Mouse (Mus musculus): ENCODE measurements around the gene Psmc6. TPM values are rescaled to one million over a fixed set of nuclear protein-coding genes. Genes with fewer than 3 reads are reported as not detected.

Gene Psmc6
- polyA plus RNA-seq, 1 experiment from 2014 or later, result 268 TPM

DNA sequence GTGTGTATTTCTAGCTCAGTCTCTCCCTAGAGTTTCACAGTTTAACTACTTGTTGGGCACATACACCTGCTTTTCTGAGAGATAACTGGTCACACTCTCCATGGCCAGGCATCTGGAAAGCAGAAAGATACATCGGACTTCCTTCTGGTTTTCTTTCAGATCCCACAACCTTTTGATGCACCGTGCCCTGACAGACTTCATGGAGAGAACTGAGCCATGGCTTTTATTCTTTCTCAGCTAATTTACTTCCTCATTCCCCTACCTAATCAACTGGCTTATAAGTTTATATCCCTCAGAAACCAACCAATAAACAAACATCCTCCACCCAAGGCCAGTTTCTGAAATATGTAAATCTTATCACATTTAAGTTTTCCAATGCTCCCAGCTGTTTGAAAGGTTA lies 7.1 kb upstream of the Psmc6 start:
- no peak for DNase-seq (ENCODE audit: low spot score)
- Histone ChIP-seq H3K27me3 (ENCODE audit: control insufficient read depth, insufficient read depth, low read length) (no peaks in the 10 kb centered on the region), H3K36me3 (replicated peaks; ENCODE audit: control insufficient read depth, insufficient read depth, low read depth, low read length) (no peaks in the 10 kb centered on the region), H3K4me2 (ENCODE audit: low read depth, low read length) (no peak overlapping the region), H3K9me3 (replicated peaks; ENCODE audit: control insufficient read depth, low read length) (no peaks in the 10 kb centered on the region), H3K4me3 (ENCODE audit: low read depth, low read length) (no peak overlapping the region), H3K9ac (replicated peaks; ENCODE audit: low read length) (no peak overlapping the region), H3K4me1 (ENCODE audit: control insufficient read depth, insufficient read depth, low read length) (no peaks in the 10 kb centered on the region), H3K27ac (replicated peaks; ENCODE audit: low read depth, low read length) (no peak overlapping the region)
- WGBS, result 92% methylated on average over 2 of the region's 2 CpGs
- ATAC-seq (replicated peaks; ENCODE audit: insufficient number of reproducible peaks, low FRiP score, low TSS enrichment, low read depth), result no peak

DNA sequence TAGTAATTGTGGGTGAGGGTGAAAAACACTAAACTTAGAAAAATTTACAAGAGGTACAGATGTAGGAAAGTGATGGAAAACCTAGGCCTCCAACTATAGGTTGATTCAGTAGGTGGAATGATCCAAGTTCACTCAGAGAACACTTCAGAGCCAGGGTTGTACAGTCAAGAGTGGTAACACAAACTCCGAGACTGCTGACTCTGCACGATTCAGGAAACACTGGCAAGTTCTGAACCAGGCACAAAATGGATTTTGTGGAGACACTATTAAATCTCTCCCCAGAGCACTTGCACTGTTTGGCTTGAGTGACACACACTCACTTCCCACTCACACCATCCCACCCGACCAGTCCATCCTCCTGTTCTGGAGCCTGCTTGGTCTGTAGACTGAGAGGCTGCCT lies 6.3 kb upstream of the Psmc6 start:
- ATAC-seq (replicated peaks; ENCODE audit: insufficient number of reproducible peaks, low FRiP score, low TSS enrichment, low read depth) (no peak), DNase-seq (ENCODE audit: low spot score) (no peak)
- no peaks in the 10 kb centered on the region for H3K4me1 ChIP-seq (ENCODE audit: control insufficient read depth, insufficient read depth, low read length)
- no peak overlapping the region for H3K4me3 ChIP-seq (ENCODE audit: low read depth, low read length)
- H3K27me3 ChIP-seq (ENCODE audit: control insufficient read depth, insufficient read depth, low read length), result no peaks in the 10 kb centered on the region
- H3K36me3 ChIP-seq (replicated peaks; ENCODE audit: control insufficient read depth, insufficient read depth, low read depth, low read length), result no peaks in the 10 kb centered on the region
- 86% methylated on average over 3 of the region's 3 CpGs for WGBS
- no peaks in the 10 kb centered on the region for H3K9me3 ChIP-seq (replicated peaks; ENCODE audit: control insufficient read depth, low read length)
- no peak overlapping the region for H3K9ac ChIP-seq (replicated peaks; ENCODE audit: low read length)
- H3K4me2 ChIP-seq (ENCODE audit: low read depth, low read length), result no peak overlapping the region
- H3K27ac ChIP-seq (replicated peaks; ENCODE audit: low read depth, low read length), result no peak overlapping the region

DNA sequence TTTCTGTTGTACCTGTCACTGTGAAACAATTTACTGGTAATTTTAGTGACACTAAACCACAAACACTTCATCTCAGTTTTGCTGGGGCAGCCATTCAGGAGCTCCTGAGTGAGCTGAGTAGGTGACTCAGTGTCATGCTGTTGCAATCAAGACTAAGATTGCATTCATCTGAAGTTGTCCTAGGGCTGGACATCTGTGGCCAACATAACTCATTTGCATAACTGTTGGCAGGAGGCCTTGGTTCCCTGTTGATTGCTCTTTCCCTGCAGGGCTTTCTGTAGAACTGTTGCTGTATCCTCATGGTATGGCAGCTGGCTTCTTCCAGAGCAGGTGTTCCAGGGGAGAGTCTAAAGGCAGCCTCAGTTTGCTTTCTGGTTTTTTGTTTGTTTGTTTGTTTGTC lies 4.1 kb upstream of the Psmc6 start:
- no peak for ATAC-seq (replicated peaks; ENCODE audit: insufficient number of reproducible peaks, low FRiP score, low TSS enrichment, low read depth)
- H3K4me1 ChIP-seq (ENCODE audit: control insufficient read depth, insufficient read depth, low read length), result no peaks in the 10 kb centered on the region
- H3K9ac ChIP-seq (replicated peaks; ENCODE audit: low read length), result no peak overlapping the region
- no peak overlapping the region for H3K27ac ChIP-seq (replicated peaks; ENCODE audit: low read depth, low read length)
- no peak overlapping the region for H3K4me3 ChIP-seq (ENCODE audit: low read depth, low read length)
- H3K36me3 ChIP-seq (replicated peaks; ENCODE audit: control insufficient read depth, insufficient read depth, low read depth, low read length), result no peaks in the 10 kb centered on the region
- H3K27me3 ChIP-seq (ENCODE audit: control insufficient read depth, insufficient read depth, low read length), result no peaks in the 10 kb centered on the region
- peak; percentile 9 for DNase-seq (ENCODE audit: low spot score)
- H3K9me3 ChIP-seq (replicated peaks; ENCODE audit: control insufficient read depth, low read length), result no peaks in the 10 kb centered on the region
- H3K4me2 ChIP-seq (ENCODE audit: low read depth, low read length), result no peak overlapping the region

DNA sequence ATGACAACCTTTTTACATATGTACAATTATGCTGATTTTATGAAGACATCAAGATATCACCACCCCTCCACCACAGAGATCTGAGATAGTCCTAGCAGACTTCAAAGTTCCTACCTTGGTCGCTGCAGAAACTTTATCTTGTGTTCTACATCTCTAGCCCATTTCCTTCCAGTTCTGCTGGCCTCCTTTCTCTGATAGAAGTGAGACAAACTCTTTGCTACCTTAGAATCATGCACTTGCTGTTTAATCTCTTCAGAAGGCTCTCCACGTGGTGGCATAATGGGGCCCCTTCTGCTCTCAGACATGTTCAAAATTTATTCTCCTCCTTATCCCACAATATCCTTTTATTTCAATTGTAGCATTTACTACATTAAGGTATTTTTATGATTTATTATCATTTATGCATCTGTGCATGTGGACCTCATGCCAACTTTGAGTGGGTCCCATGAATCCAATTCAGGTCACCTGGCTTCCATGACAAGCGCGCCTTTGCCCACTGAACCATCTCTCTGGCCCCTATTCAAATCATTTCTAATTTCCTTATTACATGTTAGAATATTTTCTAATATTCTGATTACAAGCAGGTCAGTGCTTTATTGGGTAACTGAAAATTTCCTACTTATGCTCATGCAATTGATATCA lies 1.4 kb upstream of the Psmc6 start:
- no peaks in the 10 kb centered on the region for H3K9me3 ChIP-seq (replicated peaks; ENCODE audit: control insufficient read depth, low read length)
- 91% methylated on average over 4 of the region's 4 CpGs for WGBS
- H3K36me3 ChIP-seq (replicated peaks; ENCODE audit: control insufficient read depth, insufficient read depth, low read depth, low read length), result no peaks in the 10 kb centered on the region
- DNase-seq (ENCODE audit: low spot score) (no peak), ATAC-seq (replicated peaks; ENCODE audit: insufficient number of reproducible peaks, low FRiP score, low TSS enrichment, low read depth) (no peak)
- H3K9ac ChIP-seq (replicated peaks; ENCODE audit: low read length), result no peak overlapping the region
- no peak overlapping the region for H3K4me3 ChIP-seq (ENCODE audit: low read depth, low read length)
- H3K4me2 ChIP-seq (ENCODE audit: low read depth, low read length), result no peak overlapping the region
- no peak overlapping the region for H3K27ac ChIP-seq (replicated peaks; ENCODE audit: low read depth, low read length)
- H3K27me3 ChIP-seq (ENCODE audit: control insufficient read depth, insufficient read depth, low read length), result no peaks in the 10 kb centered on the region
- no peaks in the 10 kb centered on the region for H3K4me1 ChIP-seq (ENCODE audit: control insufficient read depth, insufficient read depth, low read length)

DNA sequence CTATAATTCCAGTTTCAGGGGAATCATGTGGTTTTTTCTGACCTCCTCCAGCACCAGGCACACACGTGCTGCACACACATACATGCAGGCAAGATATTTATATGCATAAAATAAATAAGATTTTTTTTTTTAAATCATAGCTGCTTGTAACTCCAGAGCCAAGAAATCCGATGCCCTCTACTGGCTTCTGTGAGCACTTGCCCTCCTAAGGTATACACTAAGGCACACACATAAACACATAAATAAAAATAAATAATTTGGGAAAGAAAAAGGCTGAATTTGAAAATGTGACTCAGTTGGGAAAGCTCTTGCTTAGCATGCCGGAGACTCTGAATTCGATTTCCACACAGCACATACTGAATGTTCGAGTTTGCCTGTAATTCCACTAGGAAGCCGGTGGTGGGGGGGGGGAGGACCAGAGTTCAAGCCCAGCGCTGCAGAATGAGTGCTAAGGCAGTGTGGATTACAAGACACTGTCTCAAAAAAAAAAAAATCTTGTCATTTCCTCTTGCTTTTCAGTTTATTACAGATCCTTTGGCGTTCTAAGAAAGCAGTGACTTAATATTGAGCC lies 485 bp upstream of the Psmc6 start:
- no peaks in the 10 kb centered on the region for H3K27me3 ChIP-seq (ENCODE audit: control insufficient read depth, insufficient read depth, low read length)
- peak overlapping the region; percentile 22; the same call in 1 of the 2 replicates for H3K4me2 ChIP-seq (ENCODE audit: low read depth, low read length)
- WGBS, result 16% methylated on average over 8 of the region's 8 CpGs
- H3K4me3 ChIP-seq (ENCODE audit: low read depth, low read length), result peak overlapping the region; percentile 91
- H3K36me3 ChIP-seq (replicated peaks; ENCODE audit: control insufficient read depth, insufficient read depth, low read depth, low read length), result no peaks in the 10 kb centered on the region
- ATAC-seq (replicated peaks; ENCODE audit: insufficient number of reproducible peaks, low FRiP score, low TSS enrichment, low read depth), result peak; percentile 12; the same call in 1 of the 2 replicates
- no peak overlapping the region for H3K27ac ChIP-seq (replicated peaks; ENCODE audit: low read depth, low read length)
- DNase-seq (ENCODE audit: low spot score), result no peak
- no peaks in the 10 kb centered on the region for H3K4me1 ChIP-seq (ENCODE audit: control insufficient read depth, insufficient read depth, low read length)
- no peaks in the 10 kb centered on the region for H3K9me3 ChIP-seq (replicated peaks; ENCODE audit: control insufficient read depth, low read length)
- no peak overlapping the region; the same call in 1 of the 2 replicates for H3K9ac ChIP-seq (replicated peaks; ENCODE audit: low read length)

DNA sequence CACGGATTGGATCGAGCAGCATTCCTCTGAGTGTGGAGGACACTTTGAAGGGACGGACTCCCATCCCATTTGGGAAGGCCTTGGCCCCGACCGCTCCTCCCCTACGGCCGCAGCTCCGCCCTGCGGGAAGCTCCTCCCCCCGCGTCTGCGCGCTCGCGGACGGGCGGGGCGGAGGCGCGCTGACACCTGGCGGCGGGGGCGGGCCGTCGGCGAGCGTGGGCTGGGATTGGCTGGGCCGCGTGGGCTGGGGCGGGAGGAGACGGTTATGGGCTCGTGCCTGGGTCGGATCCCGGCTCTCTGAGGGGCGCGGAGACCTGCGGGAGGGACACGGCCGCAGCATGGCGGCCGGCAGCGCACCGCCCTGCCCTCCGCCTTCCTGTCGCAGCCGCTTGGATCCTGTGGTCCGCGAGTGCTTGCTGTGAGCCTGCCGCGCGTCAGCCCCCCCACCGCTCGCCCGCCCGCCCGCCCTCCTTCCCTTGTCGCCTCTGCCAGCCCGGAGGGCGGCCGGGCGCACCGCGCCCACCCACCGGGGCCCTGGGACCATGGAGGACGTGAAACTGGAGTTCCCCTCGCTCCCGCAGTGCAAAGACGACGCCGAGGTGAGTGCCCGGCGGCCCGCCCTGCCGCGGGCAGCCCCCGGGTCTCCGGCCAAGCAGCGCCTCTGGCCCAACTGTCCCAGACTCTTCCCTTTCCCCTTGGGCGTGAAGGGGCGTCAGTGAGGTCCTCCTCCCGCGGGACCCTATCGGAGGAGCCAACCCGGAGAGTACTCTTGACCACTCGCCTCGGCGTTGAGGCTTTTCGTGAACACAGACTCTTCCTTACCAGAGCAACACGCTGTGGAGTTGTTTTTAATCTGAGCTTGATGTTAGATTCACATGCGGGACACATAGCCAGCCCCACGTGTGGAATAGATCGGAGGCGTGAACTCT lies 21.6 kb downstream of the Psmc6 start, which contains the start of gene Styx:
TSS of gene Styx (plus strand) at position 163 of the 929 bp plus-strand sequence.
- Histone ChIP-seq H3K27me3 (ENCODE audit: control insufficient read depth, insufficient read depth, low read length) (no peaks in the 10 kb centered on the region), H3K4me2 (ENCODE audit: low read depth, low read length) (peak within 1 kb of the TSS; percentile 29), H3K9ac (replicated peaks; ENCODE audit: low read length) (peak within 1 kb of the TSS; percentile 56), H3K36me3 (replicated peaks; ENCODE audit: control insufficient read depth, insufficient read depth, low read depth, low read length) (peaks cover 6% of the 10 kb centered on the region; the same call in 1 of the 2 replicates), H3K9me3 (replicated peaks; ENCODE audit: control insufficient read depth, low read length) (no peaks in the 10 kb centered on the region), H3K27ac (replicated peaks; ENCODE audit: low read depth, low read length) (no peak within 1 kb of the TSS; the same call in 1 of the 2 replicates), H3K4me3 (ENCODE audit: low read depth, low read length) (peak within 1 kb of the TSS; percentile 52), H3K4me1 (ENCODE audit: control insufficient read depth, insufficient read depth, low read length) (no peaks in the 10 kb centered on the region; the same call in 1 of the 2 replicates)
- WGBS, result under 1% methylated on average over 56 of the region's 93 CpGs
- ATAC-seq (replicated peaks; ENCODE audit: insufficient number of reproducible peaks, low FRiP score, low TSS enrichment, low read depth) (peak; percentile 97), DNase-seq (ENCODE audit: low spot score) (peak; percentile 94)

DNA sequence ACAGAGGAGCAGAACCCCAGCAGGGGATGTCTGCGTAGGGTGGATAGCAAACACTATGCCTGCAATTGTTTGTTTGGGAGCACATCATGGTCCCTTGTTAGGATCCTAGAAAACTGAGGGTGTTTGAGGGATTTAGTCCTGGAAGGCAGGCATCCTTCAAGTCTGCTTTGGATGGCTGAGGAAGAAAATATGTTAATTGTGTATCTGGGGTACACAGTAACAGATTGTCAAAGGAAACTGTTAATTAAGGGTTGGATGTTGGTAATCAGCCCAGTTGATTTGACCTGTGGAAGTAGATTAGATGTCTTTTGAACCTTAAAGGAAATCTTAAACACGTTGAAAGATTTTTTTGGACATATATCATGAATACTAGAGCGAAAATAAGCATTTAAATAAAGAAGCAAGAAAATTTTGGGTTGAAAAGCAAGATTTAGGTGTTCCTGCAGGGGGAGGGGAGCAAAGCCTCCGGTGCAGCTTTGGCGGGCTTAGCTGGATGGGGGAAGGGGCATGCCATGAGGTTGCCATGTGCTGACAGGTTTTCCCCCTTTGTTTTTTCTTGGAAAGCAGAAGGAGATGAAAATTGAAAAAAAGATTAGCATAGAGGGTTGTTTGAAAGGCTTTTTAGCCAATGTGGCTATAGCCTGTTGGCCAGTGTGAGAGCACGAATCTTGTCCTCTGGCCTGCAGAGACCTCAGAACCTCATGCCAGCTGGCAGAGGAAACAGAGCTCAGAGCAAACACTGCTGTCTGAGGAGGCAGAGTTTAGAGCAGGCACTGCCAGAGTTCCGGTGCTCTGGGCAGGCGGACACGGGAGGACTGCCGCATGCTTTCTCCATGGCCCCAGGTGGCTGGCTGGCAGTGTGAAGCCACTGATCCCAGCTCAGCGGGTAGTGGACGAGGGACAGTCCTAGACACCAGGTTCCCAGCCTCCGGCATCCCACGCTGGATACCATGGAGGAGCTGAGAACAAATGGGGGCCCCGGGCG lies 34.9 kb downstream of the Psmc6 start:
- 78% methylated on average over 16 of the region's 16 CpGs for WGBS
- Histone ChIP-seq H3K9ac (replicated peaks; ENCODE audit: low read length) (no peak overlapping the region), H3K4me2 (ENCODE audit: low read depth, low read length) (no peak overlapping the region), H3K4me3 (ENCODE audit: low read depth, low read length) (no peak overlapping the region), H3K36me3 (replicated peaks; ENCODE audit: control insufficient read depth, insufficient read depth, low read depth, low read length) (peaks cover 2% of the 10 kb centered on the region; the same call in 1 of the 2 replicates), H3K27ac (replicated peaks; ENCODE audit: low read depth, low read length) (no peak overlapping the region), H3K4me1 (ENCODE audit: control insufficient read depth, insufficient read depth, low read length) (no peaks in the 10 kb centered on the region), H3K9me3 (replicated peaks; ENCODE audit: control insufficient read depth, low read length) (no peaks in the 10 kb centered on the region), H3K27me3 (ENCODE audit: control insufficient read depth, insufficient read depth, low read length) (no peaks in the 10 kb centered on the region)
- ATAC-seq (replicated peaks; ENCODE audit: insufficient number of reproducible peaks, low FRiP score, low TSS enrichment, low read depth) (no peak), DNase-seq (ENCODE audit: low spot score) (no peak)

Measured in embryonic facial prominence, embryonic 11.5 days (tissue).